Mouse (Mus musculus) embryonic stem cell, embryonic (primary cell): ENCODE data around the gene 4930444G20Rik.
"Not testable (repeated sequence)": the region's sequence is repeated elsewhere in the genome, so short reads cannot be mapped to it uniquely, and the experiment has no call there.

ENCODE experiments used
- CTCF ChIA-PET, 4 experiments: fragments of 300-600 bp in 2 of 4; fragments of 350-600 bp in 2 of 4; sonication (Branson Sonifier 250); formaldehyde crosslinking; loops; one replicate each; lab custom pipeline; 2022; ENCODE audit warnings: inconsistent platforms in 2 of 4; lab: Charles Lee
- POLR2A ChIA-PET, 4 experiments: fragments of 300-600 bp in 2 of 4; fragments of 350-600 bp in 2 of 4; sonication (Branson Sonifier 250); formaldehyde crosslinking; loops; one replicate each; lab custom pipeline; 2022; ENCODE audit warnings: antibody characterized with exemption in 4 of 4, inconsistent platforms in 1 of 4; lab: Charles Lee

4930444G20Rik gene

GRCm38 (mm10) chr10:22067979-22068378, at the start of gene 4930444G20Rik:
Gene 4930444G20Rik, minus strand, starts transcription at chr10:22068079.
- CTCF ChIA-PET = not testable (repeated sequence)
- POLR2A ChIA-PET = interaction anchor here in 2 of 4 experiments (0.6 to 1.6 kb wide), 2 partner anchors 10 to 608 kb away, joined by 4 read pairs; no protein-coding TSS in a partner anchor

- CTCF ChIA-PET = interaction anchor here in 1 of 4 experiments (0.7 kb wide), 1 partner anchor 309 kb away, joined by 4 read pairs; no protein-coding TSS in a partner anchor
- POLR2A ChIA-PET = interaction anchor here in 2 of 4 experiments (0.7 to 1.0 kb wide), 2 partner anchors 16 to 19 kb away, joined by 4 to 5 read pairs; no protein-coding TSS in a partner anchor
Observed at GRCm38 (mm10) chr10:22074531-22074930, 6.7 kb upstream of the 4930444G20Rik start.

- ChIA-PET CTCF (interaction anchor here in 2 of 4 experiments (1.0 to 1.4 kb wide), 3 partner anchors 38 to 74 kb away, joined by 3 to 10 read pairs (median 3); no protein-coding TSS in a partner anchor), POLR2A (interaction anchor here in 1 of 4 experiments (2.5 kb wide), 1 partner anchor 14 kb away, joined by 8 read pairs; no protein-coding TSS in a partner anchor)
Observed at GRCm38 (mm10) chr10:22072739-22073138, 4.9 kb upstream of the 4930444G20Rik start.

GRCm38 (mm10) chr10:22070576-22070975, 2.7 kb upstream of the 4930444G20Rik start:
- POLR2A ChIA-PET = no interaction called here
- CTCF ChIA-PET = interaction anchor here in 1 of 4 experiments (0.7 kb wide), 1 partner anchor 509 kb away, joined by 3 read pairs; no protein-coding TSS in a partner anchor

GRCm38 (mm10) chr10:22070168-22070567, 2.3 kb upstream of the 4930444G20Rik start:
- CTCF ChIA-PET = interaction anchor here in 1 of 4 experiments (0.7 kb wide), 1 partner anchor 510 kb away, joined by 3 read pairs; no protein-coding TSS in a partner anchor
- POLR2A ChIA-PET = interaction anchor here in 1 of 4 experiments (1.2 kb wide), 1 partner anchor 12 kb away, joined by 3 read pairs; no protein-coding TSS in a partner anchor

- ChIA-PET CTCF (no interaction called here), POLR2A (interaction anchor here in 2 of 4 experiments (1.1 to 2.2 kb wide), 9 partner anchors 12 to 764 kb away, joined by 3 to 8 read pairs (median 3); partner anchors contain the start of gene Hbs1l (in 1 of the 2))
Observed at GRCm38 (mm10) chr10:22059415-22059814, 8.5 kb downstream of the 4930444G20Rik start.

- ChIA-PET CTCF (interaction anchor here in 1 of 4 experiments (0.6 kb wide), 1 partner anchor 239 kb away, joined by 3 read pairs; no protein-coding TSS in a partner anchor), POLR2A (interaction anchor here in 2 of 4 experiments (0.6 to 2.2 kb wide), 21 partner anchors 8 to 763 kb away, joined by 3 to 8 read pairs (median 3); partner anchors contain the start of genes E030030I06Rik (in 2 of the 2), Hbs1l (in 1 of the 2) and Tbpl1 (in 1 of the 2))
Observed at GRCm38 (mm10) chr10:22059026-22059325, 8.9 kb downstream of the 4930444G20Rik start.

- ChIA-PET POLR2A (interaction anchor here in 2 of 4 experiments (0.6 to 2.2 kb wide), 26 partner anchors 9 to 763 kb away, joined by 3 to 8 read pairs (median 3); partner anchors contain the start of genes E030030I06Rik (in 2 of the 2), Hbs1l (in 1 of the 2) and Tbpl1 (in 1 of the 2)), CTCF (interaction anchor here in 2 of 4 experiments (0.6 kb wide), 3 partner anchors 49 to 426 kb away, joined by 3 to 5 read pairs (median 4); no protein-coding TSS in a partner anchor)
Observed at GRCm38 (mm10) chr10:22058218-22059025, 9.5 kb downstream of the 4930444G20Rik start.

- CTCF ChIA-PET = interaction anchor here in 2 of 4 experiments (0.6 to 0.7 kb wide), 2 partner anchors 23 to 1103 kb away, joined by 3 read pairs; partner anchors contain the start of gene Ahi1 (in 1 of the 2)
- POLR2A ChIA-PET = interaction anchor here in 3 of 4 experiments (0.5 to 2.0 kb wide), 23 partner anchors 8 to 953 kb away, joined by 3 to 11 read pairs (median 4); partner anchors contain the start of genes E030030I06Rik (in 2 of the 3) and Tbpl1 (in 2 of the 3)
Observed at GRCm38 (mm10) chr10:22055308-22055707, 12.6 kb downstream of the 4930444G20Rik start.

GRCm38 (mm10) chr10:22036256-22036655, 31.6 kb downstream of the 4930444G20Rik start:
- POLR2A ChIA-PET = interaction anchor here in 1 of 4 experiments (0.6 to 1.0 kb wide), 2 partner anchors 19 to 238 kb away, joined by 3 read pairs; no protein-coding TSS in a partner anchor
- CTCF ChIA-PET = not testable (repeated sequence)

GRCm38 (mm10) chr10:22034303-22034702, 33.6 kb downstream of the 4930444G20Rik start:
- POLR2A ChIA-PET = interaction anchor here in 2 of 4 experiments (0.6 to 1.7 kb wide), 4 partner anchors 24 to 545 kb away, joined by 3 to 5 read pairs (median 4); no protein-coding TSS in a partner anchor
- CTCF ChIA-PET = interaction anchor here in 2 of 4 experiments (0.6 to 1.4 kb wide), 8 partner anchors 14 to 697 kb away, joined by 3 to 10 read pairs (median 4); no protein-coding TSS in a partner anchor

- ChIA-PET POLR2A (interaction anchor here in 1 of 4 experiments (0.7 kb wide), 1 partner anchor 248 kb away, joined by 3 read pairs; no protein-coding TSS in a partner anchor), CTCF (interaction anchor here in 2 of 4 experiments (0.6 to 0.9 kb wide), 3 partner anchors 26 to 173 kb away, joined by 3 to 7 read pairs (median 4); no protein-coding TSS in a partner anchor)
Observed at GRCm38 (mm10) chr10:22018618-22019017, 49.3 kb downstream of the 4930444G20Rik start.

GRCm38 (mm10) chr10:22017469-22018159, 50.3 kb downstream of the 4930444G20Rik start:
- ChIA-PET POLR2A (interaction anchor here in 3 of 4 experiments (0.6 to 1.1 kb wide), 5 partner anchors 10 to 133 kb away, joined by 3 to 6 read pairs (median 4); no protein-coding TSS in a partner anchor), CTCF (interaction anchor here in 3 of 4 experiments (0.6 to 1.1 kb wide), 9 partner anchors 10 to 1102 kb away, joined by 3 to 8 read pairs (median 3); no protein-coding TSS in a partner anchor)
